Mouse (Mus musculus) heart, embryonic 15.5 days (tissue): ENCODE data around the gene Pus10. TPM values are rescaled to one million over a fixed set of nuclear protein-coding genes. Genes with fewer than 3 reads are reported as not detected.
"Not testable (repeated sequence)": the region's sequence is repeated elsewhere in the genome, so short reads cannot be mapped to it uniquely, and the experiment has no call there.

Source experiments
- ATAC-seq: fragments of 200-750 bp; cut with Nextera tagmentation; replicated peaks from 2 replicates; pipeline ENCODE4 v1.8.0; 2017; ENCODE audit warnings: low read depth, moderate TSS enrichment; ENCODE audit not compliant: insufficient number of reproducible peaks, insufficient read depth, low FRiP score
- H3K27ac ChIP-seq: fragments of 300-500 bp; sonication (generic); 2 replicates; pipeline ENCODE4 v1.5.1; 2015; ENCODE audit warnings: mild to moderate bottlenecking, inconsistent platforms
- H3K27me3 ChIP-seq: fragments of 300-500 bp; sonication (generic); 2 replicates; pipeline ENCODE4 v1.6.1; 2015; ENCODE audit warnings: inconsistent platforms
- H3K36me3 ChIP-seq: fragments of 300-500 bp; sonication (generic); 2 replicates; pipeline ENCODE4 v1.6.1; 2015; ENCODE audit warnings: mild to moderate bottlenecking, inconsistent platforms
- H3K4me1 ChIP-seq: fragments of 300-500 bp; sonication (generic); replicated peaks from 2 replicates; pipeline ENCODE4 v1.6.1; 2015; ENCODE audit warnings: inconsistent platforms
- H3K4me2 ChIP-seq: fragments of 300-500 bp; sonication (generic); 2 replicates; pipeline ENCODE4 v1.6.1; 2015; ENCODE audit warnings: inconsistent platforms, mild to moderate bottlenecking, moderate library complexity
- H3K4me3 ChIP-seq: fragments of 300-500 bp; sonication (generic); 2 replicates; pipeline ENCODE4 v1.5.1; 2015; ENCODE audit warnings: mild to moderate bottlenecking, inconsistent platforms
- H3K9ac ChIP-seq: fragments of 300-500 bp; sonication (generic); 2 replicates; pipeline ENCODE4 v1.6.1; 2015; ENCODE audit warnings: mild to moderate bottlenecking, inconsistent platforms
- H3K9me3 ChIP-seq: fragments of 300-500 bp; sonication (generic); replicated peaks from 2 replicates; pipeline ENCODE4 v1.6.1; 2016; ENCODE audit warnings: inconsistent platforms
- WGBS: fragments of 180-500 bp; shearing (Covaris S2); methylation state at CpG from one replicate; pipeline ENCODE4 v1.1.7; 2015; ENCODE audit warnings: mixed read lengths; 5-methylcytosine and 5-hydroxymethylcytosine counted together
- polyA plus RNA-seq: library from polyadenylated mRNA; unstranded; fragments of >200 nt; fragmentation: Nextera tagmentation; extraction: Ambion mirVana; gene quantifications from 2 replicates; pipeline ENCODE4 v1.2.1, GENCODE M21; 2015

The Pus10 gene
- polyA plus RNA-seq, 1 experiment from 2014 or later = 10.3 TPM

DNA sequence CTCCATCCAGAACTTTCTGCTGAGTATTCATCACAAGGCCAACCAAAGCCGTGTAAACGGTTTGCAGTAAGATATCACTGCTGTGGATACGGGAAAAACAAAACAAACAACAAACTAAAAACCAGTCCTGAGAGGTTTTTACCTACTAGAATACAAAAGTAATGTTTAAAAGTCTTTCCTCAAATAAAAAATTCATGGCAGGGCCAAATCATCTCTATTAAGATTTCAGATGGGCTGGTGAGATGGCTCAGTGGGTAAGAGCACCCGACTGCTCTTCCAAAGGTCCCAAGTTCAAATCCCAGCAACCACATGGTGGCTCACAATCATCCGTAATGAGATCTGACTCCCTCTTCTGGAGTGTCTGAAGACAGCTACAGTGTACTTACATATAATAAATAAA is 101.9 kb downstream of the Pus10 start:
- not testable (repeated sequence) for ATAC-seq, H3K4me3 ChIP-seq, H3K36me3 ChIP-seq, H3K27me3 ChIP-seq, H3K27ac ChIP-seq, H3K9me3 ChIP-seq, H3K9ac ChIP-seq, H3K4me2 ChIP-seq, H3K4me1 ChIP-seq
- WGBS = 83% methylated on average over 5 of the region's 5 CpGs

DNA sequence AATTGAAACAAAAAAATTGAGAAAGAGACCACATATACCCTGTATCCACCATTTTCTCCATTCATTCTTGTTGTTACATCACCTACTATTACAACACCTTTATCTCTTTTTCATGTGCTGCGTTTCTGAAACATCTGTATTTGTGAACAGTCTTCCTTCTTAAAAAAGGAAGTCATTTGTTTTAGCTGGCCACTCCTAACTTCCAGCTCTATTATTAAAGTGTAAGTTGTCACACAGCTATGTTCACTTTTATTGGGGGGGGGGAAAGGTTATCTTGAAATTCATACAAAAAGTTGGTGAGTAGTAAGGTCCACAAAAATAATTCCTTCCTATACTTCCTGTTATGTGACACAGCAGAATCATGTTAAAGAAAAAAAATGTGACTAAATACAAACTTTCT is 102.5 kb downstream of the Pus10 start:
- Histone ChIP-seq H3K4me1 (peaks cover 12% of the 10 kb centered on the region), H3K4me2 (no peak overlapping the region), H3K36me3 (no peaks in the 10 kb centered on the region), H3K9me3 (no peaks in the 10 kb centered on the region), H3K4me3 (no peak overlapping the region), H3K27ac (no peak overlapping the region), H3K27me3 (no peaks in the 10 kb centered on the region), H3K9ac (no peak overlapping the region)
- WGBS = 45% methylated on average over 1 of the region's 1 CpGs
- ATAC-seq = no peak

DNA sequence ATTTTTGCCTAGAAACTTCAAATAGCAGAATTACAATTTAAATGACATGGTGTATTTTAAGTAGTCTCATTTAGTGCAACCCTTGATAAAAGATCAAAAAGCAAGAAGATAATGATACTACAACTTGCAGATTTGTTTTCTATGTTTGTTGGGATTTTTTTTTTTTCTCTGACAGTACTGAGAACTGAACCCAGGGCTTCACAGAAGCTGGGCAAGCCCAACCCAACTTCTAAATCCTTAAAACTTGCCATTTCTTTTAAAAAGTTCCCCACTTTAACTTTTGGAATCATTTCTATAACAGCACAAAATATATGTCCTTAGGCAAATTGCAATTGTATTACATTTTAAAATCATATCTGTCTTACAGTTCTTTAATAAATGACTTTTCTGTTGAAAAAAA is 103.6 kb downstream of the Pus10 start:
- Histone ChIP-seq H3K27me3 (no peaks in the 10 kb centered on the region), H3K27ac (no peak overlapping the region), H3K36me3 (no peaks in the 10 kb centered on the region), H3K4me2 (no peak overlapping the region), H3K4me1 (peaks cover 13% of the 10 kb centered on the region), H3K9me3 (no peaks in the 10 kb centered on the region), H3K9ac (no peak overlapping the region), H3K4me3 (no peak overlapping the region)
- ATAC-seq = no peak

DNA sequence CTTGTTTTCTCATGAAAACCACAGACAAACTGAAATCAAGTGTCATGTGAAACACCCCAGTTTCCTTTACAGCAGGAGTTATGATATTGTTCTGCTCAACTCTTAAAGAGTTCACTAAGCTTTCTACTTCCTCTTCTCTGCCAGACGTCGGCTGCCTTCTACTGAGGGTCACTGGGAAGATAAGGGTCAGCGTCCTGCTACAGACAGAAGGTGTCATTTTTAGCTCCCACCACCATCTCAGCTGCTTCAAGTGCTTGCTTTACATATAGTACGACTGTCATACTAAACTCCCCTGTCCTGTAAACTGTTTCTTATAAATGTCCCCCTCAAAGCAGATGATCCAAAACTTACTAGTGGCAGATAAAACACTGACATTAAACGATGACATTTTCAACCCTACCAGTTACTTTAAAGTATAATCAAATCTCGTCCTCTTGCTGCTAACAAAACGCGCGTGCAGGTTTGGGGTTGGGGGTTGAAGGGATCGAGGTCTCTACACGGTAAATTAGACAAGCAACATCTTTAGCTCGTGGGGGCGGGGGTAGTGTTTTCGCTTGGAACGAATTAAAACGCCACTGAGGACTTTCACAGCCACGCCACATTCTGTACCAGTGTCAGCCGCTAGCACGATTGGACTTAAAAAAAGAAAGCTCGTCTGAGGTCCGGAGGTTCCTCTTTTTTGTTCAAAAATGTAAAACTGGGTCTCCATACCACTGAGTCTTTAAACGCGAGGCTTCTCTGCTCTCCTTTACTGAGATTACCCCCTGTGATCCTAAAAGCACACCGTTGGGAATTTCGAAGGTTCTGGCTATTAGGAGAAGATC is 104.4 kb downstream of the Pus10 start:
- under 1% methylated on average over 25 of the region's 25 CpGs for WGBS
- Histone ChIP-seq H3K4me3 (peak overlapping the region; percentile 80), H3K9me3 (no peaks in the 10 kb centered on the region), H3K9ac (peak overlapping the region; percentile 82), H3K27ac (peak overlapping the region; percentile 99), H3K4me1 (peaks cover 13% of the 10 kb centered on the region), H3K36me3 (no peaks in the 10 kb centered on the region), H3K27me3 (no peaks in the 10 kb centered on the region), H3K4me2 (peak overlapping the region; percentile 79)
- no peak for ATAC-seq

DNA sequence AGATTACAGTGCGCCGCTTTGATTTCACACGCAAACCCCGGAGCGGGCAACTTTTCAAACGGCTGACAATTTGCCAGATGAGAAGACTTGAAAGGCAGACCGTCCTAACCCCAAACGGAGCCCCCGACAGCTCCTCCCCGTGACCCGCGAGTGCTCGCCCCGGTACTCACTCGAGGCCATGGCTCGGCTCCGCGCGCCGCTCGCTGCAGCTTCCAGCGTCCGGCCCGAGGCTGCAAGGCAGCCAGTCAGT is 105.0 kb downstream of the Pus10 start:
- Histone ChIP-seq H3K9ac (peak overlapping the region; percentile 82), H3K4me2 (peak overlapping the region; percentile 79), H3K36me3 (no peaks in the 10 kb centered on the region), H3K27ac (peak overlapping the region; percentile 99), H3K9me3 (no peaks in the 10 kb centered on the region), H3K4me1 (peaks cover 13% of the 10 kb centered on the region), H3K4me3 (peak overlapping the region; percentile 80), H3K27me3 (no peaks in the 10 kb centered on the region)
- ATAC-seq = no peak
- WGBS = under 1% methylated on average over 24 of the region's 24 CpGs

DNA sequence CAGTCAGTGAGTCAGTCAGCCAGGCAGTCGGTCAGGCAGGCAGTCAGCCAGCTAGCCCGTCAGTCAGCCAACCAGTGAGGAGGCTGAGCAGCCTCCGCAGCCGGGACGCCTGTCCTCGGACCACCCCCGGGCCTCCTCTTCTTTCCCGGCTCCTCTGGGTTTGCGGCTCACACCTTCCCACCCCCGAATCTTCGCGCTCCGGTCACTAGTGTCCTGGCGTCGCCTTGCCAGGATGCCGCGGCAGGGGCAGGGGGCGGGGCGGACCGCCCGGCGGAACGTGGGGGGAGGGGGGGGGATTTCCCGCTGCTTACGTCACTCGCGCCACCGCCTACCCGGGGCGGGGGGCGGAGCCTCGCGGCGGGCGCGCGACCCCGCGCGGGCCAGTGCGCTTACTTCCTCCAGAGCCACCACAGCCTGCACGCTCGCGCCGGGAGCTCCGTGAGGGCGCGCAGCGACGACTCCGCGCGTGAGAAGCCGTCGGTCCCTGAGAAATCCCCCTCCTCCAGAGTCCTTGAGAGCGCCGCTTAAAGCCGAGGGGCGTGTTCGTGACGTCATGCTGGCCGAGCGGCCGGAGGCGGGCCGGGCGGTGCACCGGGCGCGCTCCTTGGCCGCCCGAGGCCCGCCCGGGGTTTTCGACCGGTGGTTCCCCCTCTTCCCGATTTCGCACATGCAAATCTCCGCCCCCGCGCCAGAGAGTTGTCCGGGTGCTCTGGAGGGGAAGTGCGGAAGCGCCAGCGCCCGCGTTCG is 105.5 kb downstream of the Pus10 start, which contains the start of gene Rel:
Rel (minus strand) TSS at position 211 of the 747 bp plus-strand sequence.
- no peaks in the 10 kb centered on the region for H3K9me3 ChIP-seq
- H3K9ac ChIP-seq = peak within 1 kb of the TSS; percentile 82
- no peaks in the 10 kb centered on the region for H3K36me3 ChIP-seq
- H3K27me3 ChIP-seq = no peaks in the 10 kb centered on the region
- H3K27ac ChIP-seq = peak within 1 kb of the TSS; percentile 99
- peak within 1 kb of the TSS; percentile 80 for H3K4me3 ChIP-seq
- H3K4me1 ChIP-seq = peaks cover 13% of the 10 kb centered on the region
- WGBS = under 1% methylated on average over 84 of the region's 88 CpGs
- ATAC-seq = peak; percentile 91
- peak within 1 kb of the TSS; percentile 79 for H3K4me2 ChIP-seq

DNA sequence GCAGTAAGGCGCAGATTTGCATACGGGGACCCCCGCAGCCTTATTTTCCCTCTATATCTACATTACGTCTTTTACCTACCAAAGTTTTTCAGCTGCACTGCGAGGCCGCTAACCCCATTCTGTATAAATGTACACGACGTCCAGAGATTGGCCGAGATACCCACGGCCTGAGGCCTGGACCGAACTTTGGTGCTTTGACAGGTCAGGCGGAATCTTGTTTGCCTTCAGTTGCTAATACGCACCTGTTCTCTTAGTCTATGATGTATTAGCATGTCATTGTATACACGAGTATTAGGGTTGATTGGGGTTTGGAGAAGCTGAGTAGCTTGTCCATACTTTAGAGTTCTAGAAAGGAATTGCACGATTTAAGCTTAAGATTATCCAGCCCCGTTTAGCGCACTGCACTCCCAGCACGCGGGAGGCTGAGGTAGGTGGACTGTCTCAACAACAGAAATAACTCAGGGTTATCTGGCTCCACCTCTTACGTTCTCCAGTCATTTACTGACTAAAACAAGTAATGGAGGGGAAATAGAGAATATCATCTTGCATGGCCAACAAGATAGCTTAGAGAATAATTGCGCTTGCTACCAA is 106.1 kb downstream of the Pus10 start:
- Histone ChIP-seq H3K9ac (peak overlapping the region; percentile 82), H3K36me3 (no peaks in the 10 kb centered on the region), H3K27ac (peak overlapping the region; percentile 99), H3K4me3 (peak overlapping the region; percentile 80), H3K4me2 (peak overlapping the region; percentile 79), H3K9me3 (no peaks in the 10 kb centered on the region), H3K27me3 (no peaks in the 10 kb centered on the region), H3K4me1 (peaks cover 13% of the 10 kb centered on the region)
- WGBS = 7% methylated on average over 21 of the region's 21 CpGs
- no peak for ATAC-seq

DNA sequence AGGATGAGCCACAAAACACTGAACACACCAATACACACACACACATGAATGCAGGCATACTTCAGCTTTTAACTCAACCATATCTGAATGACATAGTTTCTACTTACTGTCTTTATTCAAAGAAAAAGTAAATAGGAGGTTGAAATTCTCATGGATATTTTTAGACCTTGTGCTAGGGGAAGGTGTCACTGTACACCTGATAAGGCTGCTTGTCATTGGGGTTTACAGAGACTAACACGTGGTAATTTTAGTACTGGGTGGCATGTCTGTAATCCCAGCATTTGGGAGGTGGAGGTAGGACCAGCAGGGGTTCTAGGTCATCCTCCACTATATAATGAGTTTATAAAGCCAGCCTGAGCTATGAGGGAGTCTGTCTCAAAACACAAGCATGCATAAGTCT is 107.0 kb downstream of the Pus10 start:
- WGBS = 17% methylated on average over 1 of the region's 1 CpGs
- Histone ChIP-seq H3K27me3 (no peaks in the 10 kb centered on the region), H3K27ac (peak overlapping the region; percentile 49), H3K9ac (no peak overlapping the region), H3K4me3 (no peak overlapping the region), H3K4me2 (no peak overlapping the region), H3K36me3 (no peaks in the 10 kb centered on the region), H3K9me3 (no peaks in the 10 kb centered on the region), H3K4me1 (peaks cover 13% of the 10 kb centered on the region)
- no peak for ATAC-seq

DNA sequence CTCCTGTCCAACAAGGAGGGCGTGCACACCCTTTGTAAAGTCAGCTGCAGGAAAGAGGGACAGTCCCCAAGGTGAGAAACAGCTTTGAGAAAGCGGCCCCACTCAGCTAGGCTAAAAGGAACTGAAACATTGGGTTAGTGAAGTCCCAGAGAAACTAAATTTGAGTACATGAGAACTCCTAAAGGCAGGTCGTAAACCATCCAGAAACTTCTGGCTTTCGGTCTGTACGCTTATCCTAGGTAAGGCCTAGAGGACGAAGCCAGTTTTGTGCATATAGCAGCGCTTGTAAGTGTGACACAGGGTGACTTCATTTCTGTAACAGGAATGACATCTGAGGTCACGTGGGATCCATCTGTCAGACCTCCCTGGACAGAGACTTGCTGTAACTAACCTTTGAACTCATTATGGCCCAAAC is 113.3 kb downstream of the Pus10 start:
- no peak overlapping the region for H3K27ac ChIP-seq
- H3K4me2 ChIP-seq = no peak overlapping the region
- H3K9me3 ChIP-seq = no peaks in the 10 kb centered on the region
- H3K4me3 ChIP-seq = no peak overlapping the region
- H3K27me3 ChIP-seq = no peaks in the 10 kb centered on the region
- no peak overlapping the region for H3K9ac ChIP-seq
- no peaks in the 10 kb centered on the region for H3K36me3 ChIP-seq
- WGBS = 87% methylated on average over 8 of the region's 8 CpGs
- no peak for ATAC-seq
- H3K4me1 ChIP-seq = no peaks in the 10 kb centered on the region

DNA sequence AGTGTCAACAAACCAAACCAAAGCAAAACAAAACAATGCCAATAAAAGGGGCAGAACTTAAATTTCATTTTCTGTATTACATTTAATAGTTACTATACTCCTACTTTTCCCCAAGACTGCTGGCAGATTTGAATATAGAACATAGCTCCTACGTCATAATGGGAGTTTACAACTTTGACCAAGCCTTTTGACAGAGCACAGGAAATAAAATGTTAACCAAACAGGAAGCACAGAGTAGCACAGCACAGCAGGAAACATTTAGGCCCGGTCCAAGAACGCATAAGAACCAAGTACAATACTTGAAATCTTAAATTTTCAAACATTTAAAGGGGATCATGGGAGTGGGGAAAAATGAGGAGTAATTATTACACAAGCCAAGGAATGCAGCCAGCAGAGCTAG is 116.6 kb downstream of the Pus10 start:
- 69% methylated on average over 3 of the region's 3 CpGs for WGBS
- Histone ChIP-seq H3K4me3 (no peak overlapping the region), H3K4me2 (no peak overlapping the region), H3K9me3 (no peaks in the 10 kb centered on the region), H3K27ac (no peak overlapping the region), H3K27me3 (no peaks in the 10 kb centered on the region), H3K36me3 (no peaks in the 10 kb centered on the region), H3K9ac (no peak overlapping the region), H3K4me1 (no peaks in the 10 kb centered on the region)
- ATAC-seq = no peak
